Mouse (Mus musculus) bone marrow, adult 2 months (tissue): ENCODE results near the gene Tmem44.

ENCODE experiments used
- CTCF ChIP-seq: fragments of 200-500 bp; IDR thresholded peaks from 2 replicates; pipeline ENCODE4 v1.5.1; 2011; ENCODE audit warnings: low read length, control low read depth; ENCODE audit not compliant: control insufficient read depth, insufficient read depth
- POLR2A ChIP-seq: fragments of 200-500 bp; IDR thresholded peaks from 2 replicates; pipeline ENCODE4 v1.6.1; 2011; ENCODE audit warnings: low read depth, mild to moderate bottlenecking, control low read depth, low read length, borderline replicate concordance; ENCODE audit not compliant: control insufficient read depth

DNA sequence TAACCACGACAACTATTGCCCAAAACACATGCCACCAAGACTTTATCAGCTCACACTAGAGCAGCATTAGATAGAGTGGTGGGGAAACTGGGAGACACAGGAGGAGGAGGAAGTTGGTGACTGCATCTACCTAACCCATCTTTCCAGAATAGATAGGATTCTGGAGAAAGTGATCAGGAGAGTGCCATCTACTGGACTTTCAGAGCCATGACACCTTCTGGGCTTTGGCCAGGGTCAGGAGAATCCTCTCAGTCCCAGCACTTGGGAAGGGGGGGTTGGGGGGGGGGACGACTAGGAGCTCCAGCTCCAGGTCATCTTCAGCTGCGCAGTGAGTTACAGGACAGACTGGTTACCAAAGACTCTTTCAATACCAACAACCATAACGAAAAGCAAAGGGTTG lies 19.8 kb downstream of the Tmem44 start:
- TF ChIP-seq POLR2A (no peak), CTCF (peak; percentile 49)
